10 mouse cellular contexts compared by ENCODE assay signal in genomic region chr5:142976516-142976915, GRCm38 (mm10). TPM values are rescaled to one million over a fixed set of nuclear protein-coding genes. Genes with fewer than 3 reads are reported as not detected.
DNase-seq lines count a peak whose midpoint lies in the region; ATAC-seq lines count a peak whose summit lies in the region.
"Had no signal": no experiment of that assay in that cellular context is flagged by ENCODE, and none has a peak within 500 bp of the region (broad histone marks: within the 10 kb centered on the region; RNA-seq: fewer than 3 reads in every experiment).

No protein-coding gene starts in this region.

- no peak overlapping the region for H3K4me2 ChIP-seq in heart, embryonic 15.5 days
- H3K4me2 ChIP-seq in heart, embryonic 11.5 days, result no peak overlapping the region
- H3K4me2 ChIP-seq in embryonic facial prominence, embryonic 15.5 days (replicated peaks), result no peak overlapping the region

- no peaks in the 10 kb centered on the region for H3K9me3 ChIP-seq in heart, embryonic 15.5 days (replicated peaks)
- no peaks in the 10 kb centered on the region for H3K9me3 ChIP-seq in heart, embryonic 11.5 days (replicated peaks; ENCODE audit: control insufficient read depth, low read length)
- no peaks in the 10 kb centered on the region for H3K9me3 ChIP-seq in embryonic facial prominence, embryonic 15.5 days (replicated peaks)

- H3K4me1 ChIP-seq in heart, embryonic 15.5 days (replicated peaks), result peaks cover 17% of the 10 kb centered on the region
- H3K4me1 ChIP-seq in heart, embryonic 11.5 days (ENCODE audit: control insufficient read depth, insufficient read depth, low read length), result peaks cover 5% of the 10 kb centered on the region
- peaks cover 20% of the 10 kb centered on the region for H3K4me1 ChIP-seq in embryonic facial prominence, embryonic 15.5 days

- intact Hi-C loops in left cerebral cortex, postnatal 36 days (cut with DNase I), result no loop called here

- H3K9ac ChIP-seq in heart, embryonic 15.5 days, result no peak overlapping the region
- H3K9ac ChIP-seq in heart, embryonic 11.5 days (ENCODE audit: low read depth, low read length), result no peak overlapping the region
- no peak overlapping the region for H3K9ac ChIP-seq in embryonic facial prominence, embryonic 15.5 days

- no peak for ATAC-seq in heart, embryonic 15.5 days (replicated peaks; ENCODE audit: insufficient number of reproducible peaks, insufficient read depth, low FRiP score, low read depth)
- no peak for ATAC-seq in heart, embryonic 11.5 days (replicated peaks; ENCODE audit: insufficient number of reproducible peaks, low FRiP score, low TSS enrichment)
- no peak for ATAC-seq in embryonic facial prominence, embryonic 15.5 days (ENCODE audit: insufficient number of reproducible peaks, low FRiP score, low TSS enrichment, low read depth)
- ATAC-seq in activated CD4-positive, CD25-positive, alpha-beta regulatory T cell, adult 4 months, result no peak

- H3K4me3 ChIP-seq in heart, embryonic 15.5 days, result no peak overlapping the region
- no peak overlapping the region for H3K4me3 ChIP-seq in heart, embryonic 11.5 days (ENCODE audit: low read depth, low read length)
- no peak overlapping the region for H3K4me3 ChIP-seq in embryonic facial prominence, embryonic 15.5 days (replicated peaks)

- peak; percentile 64 for DNase-seq in adipocyte (ENCODE audit: low spot score)
- DNase-seq in kidney, postnatal 10 days, result peak; percentile 80
- DNase-seq in left cerebral cortex, postnatal 36 days (ENCODE audit: low spot score in 2 of 2), result no peak
- no peak for DNase-seq in right cerebral cortex, postnatal 25 days
- DNase-seq: adrenal gland, adult 8-10 months; cerebellum, adult 8-10 months had no signal

- peak overlapping the region; percentile 25 for H3K27ac ChIP-seq in heart, embryonic 15.5 days
- no peak overlapping the region for H3K27ac ChIP-seq in heart, embryonic 11.5 days (ENCODE audit: low read depth, low read length)
- 0 out of 2 replicates have a peak overlapping the region, but pooled peaks have one; percentile 5 for H3K27ac ChIP-seq in embryonic facial prominence, embryonic 15.5 days (replicated peaks)

- WGBS in heart, embryonic 15.5 days, result 15% methylated on average over 5 of the region's 5 CpGs
- 50% methylated on average over 5 of the region's 5 CpGs for WGBS in heart, embryonic 11.5 days (ENCODE audit: insufficient replicate concordance)
- WGBS in embryonic facial prominence, embryonic 15.5 days, result 56% methylated on average over 5 of the region's 5 CpGs

- no peaks in the 10 kb centered on the region for H3K27me3 ChIP-seq in heart, embryonic 15.5 days
- H3K27me3 ChIP-seq in heart, embryonic 11.5 days (ENCODE audit: control insufficient read depth, insufficient read depth, low read length), result no peaks in the 10 kb centered on the region
- H3K27me3 ChIP-seq in embryonic facial prominence, embryonic 15.5 days, result no peaks in the 10 kb centered on the region

- H3K36me3 ChIP-seq in heart, embryonic 15.5 days, result peaks cover 5% of the 10 kb centered on the region; the same call in 1 of the 2 replicates
- H3K36me3 ChIP-seq in heart, embryonic 11.5 days (ENCODE audit: control insufficient read depth, insufficient read depth, low read length), result peaks cover 10% of the 10 kb centered on the region
- H3K36me3 ChIP-seq in embryonic facial prominence, embryonic 15.5 days, result peaks cover 21% of the 10 kb centered on the region

RNA-seq across cellular contexts. Expression of gene Fscn1, which starts 16.4 kb away (rescaled TPM):
- 108 and 137 TPM in 2 replicates for polyA plus RNA-seq in heart, embryonic 15.5 days (2015; fragmentation: Nextera tagmentation; extraction: Ambion mirVana)
- polyA plus RNA-seq in heart, embryonic 11.5 days (2014; fragmentation: Nextera tagmentation; extraction: Ambion mirVana), result 180 and 186 TPM in 2 replicates
- 328 TPM in 2 replicates for polyA plus RNA-seq in embryonic facial prominence, embryonic 15.5 days (2015; fragmentation: Nextera tagmentation; extraction: Ambion mirVana)
- polyA plus RNA-seq in activated CD4-positive, CD25-positive, alpha-beta regulatory T cell, adult 4 months (2017; shearing (Covaris generic)), result under 1 TPM; 0.26 to 0.42 TPM
- total RNA-seq in left cerebral cortex, postnatal 36 days (2021), result 100 to 1,000 TPM; 310 to 396 TPM

Comparison
In these comparisons a context has a peak if more than half of its experiments do, and no peak if none do; other contexts are left out.
1. DNase-seq: peak in adipocyte (single experiment) and kidney, postnatal 10 days (single experiment); none in left cerebral cortex, postnatal 36 days (0 of 2) and right cerebral cortex, postnatal 25 days (single experiment).
2. RNA of gene Fscn1, which starts 16.4 kb away (polyA plus RNA-seq): 328 TPM in embryonic facial prominence, embryonic 15.5 days, 180 to 186 TPM in heart, embryonic 11.5 days and 108 to 137 TPM in heart, embryonic 15.5 days; 0.26 to 0.42 TPM in activated CD4-positive, CD25-positive, alpha-beta regulatory T cell, adult 4 months; every median in the first group is over 10 times any median in the second.